ENCODE assay signal across 17 mouse cellular contexts in genomic region chr12:85710695-85711094, GRCm38 (mm10). TPM values are rescaled to one million over a fixed set of nuclear protein-coding genes. Genes with fewer than 3 reads are reported as not detected.
DNase-seq lines count a peak whose midpoint lies in the region; ATAC-seq lines count a peak whose summit lies in the region.
"Had no signal": no experiment of that assay in that cellular context is flagged by ENCODE, and none has a peak within 500 bp of the region (broad histone marks: within the 10 kb centered on the region; RNA-seq: fewer than 3 reads in every experiment).

No protein-coding gene starts in this region.

- peak; percentile 9 for DNase-seq in layer of hippocampus, adult 9-11 months
- DNase-seq in layer of hippocampus, postnatal 25 days (ENCODE audit: extremely low spot score in 1 of 2, low spot score in 1 of 2) = no peak
- peak; percentile 57 to 63 for DNase-seq in B cell, adult 2 months
- peak; percentile 58 for DNase-seq in lung, postnatal 25 days (ENCODE audit: low spot score)
- peak; percentile 14 for DNase-seq in skeletal muscle tissue, adult 2 months (ENCODE audit: low read depth, low spot score)
- DNase-seq in left cerebral cortex, adult 8-10 months (ENCODE audit: low spot score in 2 of 2) = no peak
- no peak for DNase-seq in c-Kit-positive CD71-positive TER-119-positive erythroid progenitor cells, embryonic 14.5 days (ENCODE audit: low spot score)
- DNase-seq: adrenal gland, postnatal 25 days; cerebellum, adult 9-11 months; embryo, embryonic 11 days; kidney, adult 11 months; right cerebral cortex, postnatal 14 days had no signal

- no peak for ATAC-seq in frontal cortex, adult (ENCODE audit: low TSS enrichment)
- ATAC-seq: activated CD4-positive, CD25-positive, alpha-beta regulatory T cell, adult 4 months; hindbrain, postnatal 0 days; Patski had no signal

RNA-seq across cellular contexts. Expression of gene Batf, which starts 24.2 kb away (rescaled TPM):
- total RNA-seq in layer of hippocampus, postnatal 25 days (2021) = under 1 TPM; 0.30 to 0.40 TPM
- under 1 TPM in 3 of 4 experiments, not detected in 1; 0.52 to 0.84 (median 0.59) TPM for total RNA-seq in left cerebral cortex, adult 8-10 months (2022)
- total RNA-seq: adrenal gland, postnatal 25 days; hindbrain, postnatal 0 days had no signal

RNA-seq across cellular contexts. Expression of gene Flvcr2, which starts 35.6 kb away (rescaled TPM):
- total RNA-seq in layer of hippocampus, postnatal 25 days (2021) = 1 to 10 TPM; 2.5 to 3.0 TPM
- 1 to 10 TPM; 2.0 to 3.8 (median 2.4) TPM for total RNA-seq in left cerebral cortex, adult 8-10 months (2022)
- total RNA-seq: megakaryocyte-erythroid progenitor cell, adult 5-6 weeks had no signal

Comparison
In these comparisons a context has a peak if more than half of its experiments do, and no peak if none do; other contexts are left out.
1. DNase-seq: peak in layer of hippocampus, adult 9-11 months (single experiment), B cell, adult 2 months (2 of 2), lung, postnatal 25 days (single experiment) and skeletal muscle tissue, adult 2 months (single experiment); none in layer of hippocampus, postnatal 25 days (0 of 2), left cerebral cortex, adult 8-10 months (0 of 2) and c-Kit-positive CD71-positive TER-119-positive erythroid progenitor cells, embryonic 14.5 days (single experiment).